Mouse (Mus musculus): ENCODE results near the gene Mrpl14. TPM values are rescaled to one million over a fixed set of nuclear protein-coding genes. Genes with fewer than 3 reads are reported as not detected.

Mrpl14 gene
- total RNA-seq (2021), result 10 to 100 TPM; 83.4 to 92.2 TPM
- long read RNA-seq, experiment 1, transcript Mrpl14-201 (3 exons, 645 nt), result major isoform, 41 of 45 reads
- long read RNA-seq, experiment 1, partial matches to known transcripts, result 0 of 45 reads
- long read RNA-seq, experiment 1, other reads (novel, unspliced or antisense), result 3 of 45 reads
- long read RNA-seq, experiment 2, transcript Mrpl14-201 (3 exons, 645 nt), result major isoform, 39 of 45 reads
- long read RNA-seq, experiment 2, partial matches to known transcripts, result 0 of 45 reads
- long read RNA-seq, experiment 2, other reads (novel, unspliced or antisense), result 4 of 45 reads

GRCm38 (mm10) chr17:45686093-45686619 lies at the start of gene Mrpl14:
Mrpl14 (plus strand) TSS chr17:45686322.
- DNase-seq (ENCODE audit: low spot score in 2 of 2), result peak; percentile 92 to 95

GRCm38 (mm10) chr17:45638596-45639295 lies 47.4 kb upstream of the Mrpl14 start:
- DNase-seq (ENCODE audit: low spot score in 2 of 2), result no peak

GRCm38 (mm10) chr17:45641981-45642380 lies 44.1 kb upstream of the Mrpl14 start:
- no peak for DNase-seq (ENCODE audit: low spot score in 2 of 2)

- DNase-seq (ENCODE audit: low spot score in 2 of 2), result peak; percentile 62 to 70
Observed at GRCm38 (mm10) chr17:45642701-45643100, 43.4 kb upstream of the Mrpl14 start.

GRCm38 (mm10) chr17:45644185-45644584 lies 41.9 kb upstream of the Mrpl14 start:
- DNase-seq (ENCODE audit: low spot score in 2 of 2), result no peak

- no peak for DNase-seq (ENCODE audit: low spot score in 2 of 2)
Observed at GRCm38 (mm10) chr17:45653233-45653632, 32.9 kb upstream of the Mrpl14 start.

- no peak for DNase-seq (ENCODE audit: low spot score in 2 of 2)
Observed at GRCm38 (mm10) chr17:45655820-45656219, 30.3 kb upstream of the Mrpl14 start.

- DNase-seq (ENCODE audit: low spot score in 2 of 2), result no peak
Observed at GRCm38 (mm10) chr17:45659225-45659624, 26.9 kb upstream of the Mrpl14 start, which contains the start of gene Capn11. Capn11 (minus strand) TSS chr17:45659325.

- peak; percentile 68 to 76 for DNase-seq (ENCODE audit: low spot score in 2 of 2)
Observed at GRCm38 (mm10) chr17:45663106-45663919, 22.8 kb upstream of the Mrpl14 start.

GRCm38 (mm10) chr17:45664608-45665007 lies 21.5 kb upstream of the Mrpl14 start:
- no peak for DNase-seq (ENCODE audit: low spot score in 2 of 2)

- DNase-seq (ENCODE audit: low spot score in 2 of 2), result no peak
Observed at GRCm38 (mm10) chr17:45666091-45666490, 20.0 kb upstream of the Mrpl14 start.

GRCm38 (mm10) chr17:45667481-45667880 lies 18.6 kb upstream of the Mrpl14 start:
- no peak for DNase-seq (ENCODE audit: low spot score in 2 of 2)

GRCm38 (mm10) chr17:45667986-45668385 lies 18.1 kb upstream of the Mrpl14 start:
- no peak for DNase-seq (ENCODE audit: low spot score in 2 of 2)

GRCm38 (mm10) chr17:45671821-45672220 lies 14.3 kb upstream of the Mrpl14 start:
- no peak for DNase-seq (ENCODE audit: low spot score in 2 of 2)

- DNase-seq (ENCODE audit: low spot score in 2 of 2), result no peak
Observed at GRCm38 (mm10) chr17:45672598-45672997, 13.5 kb upstream of the Mrpl14 start.

GRCm38 (mm10) chr17:45678106-45678505 lies 8.0 kb upstream of the Mrpl14 start:
- peak; percentile 64 to 72 for DNase-seq (ENCODE audit: low spot score in 2 of 2)

- DNase-seq (ENCODE audit: low spot score in 2 of 2), result peak in 1 of 2 experiments; percentile 48
Observed at GRCm38 (mm10) chr17:45680391-45680980, 5.6 kb upstream of the Mrpl14 start.

GRCm38 (mm10) chr17:45681588-45681987 lies 4.5 kb upstream of the Mrpl14 start:
- DNase-seq (ENCODE audit: low spot score in 2 of 2), result no peak

- no peak for DNase-seq (ENCODE audit: low spot score in 2 of 2)
Observed at GRCm38 (mm10) chr17:45682843-45683242, 3.3 kb upstream of the Mrpl14 start.

GRCm38 (mm10) chr17:45684667-45685131 lies 1.4 kb upstream of the Mrpl14 start:
- no peak for DNase-seq (ENCODE audit: low spot score in 2 of 2)
